Mouse (Mus musculus) monocyte, adult 2 months (primary cell): ENCODE data around the gene Keap1.
A peak's percentile ranks its signal among the peaks of the same experiment; 100 is the strongest.
"Not testable (repeated sequence)": the region's sequence is repeated elsewhere in the genome, so short reads cannot be mapped to it uniquely, and the experiment has no call there.

ENCODE experiments used
- DNase-seq, 2 experiments: peaks; one replicate each; pipeline ENCODE4 v3.0.0; 2022; ENCODE audit warnings: low spot score in 2 of 2, low read depth in 1 of 2

The Keap1 gene

GRCm38 (mm10) chr9:21198960-21199359, 40.2 kb downstream of the Keap1 start:
- DNase-seq: no peak

- no peak for DNase-seq
Measured at GRCm38 (mm10) chr9:21197981-21198380, 41.2 kb downstream of the Keap1 start.

- no peak for DNase-seq
Measured at GRCm38 (mm10) chr9:21196521-21197433, 42.4 kb downstream of the Keap1 start.

GRCm38 (mm10) chr9:21195736-21196505, 43.2 kb downstream of the Keap1 start:
- not testable (repeated sequence) for DNase-seq

- DNase-seq: peak in 1 of 2 experiments; percentile 29
Measured at GRCm38 (mm10) chr9:21194787-21195493, 44.2 kb downstream of the Keap1 start.

- DNase-seq: no peak
Measured at GRCm38 (mm10) chr9:21193786-21194185, 45.4 kb downstream of the Keap1 start.

GRCm38 (mm10) chr9:21190670-21191069, 48.5 kb downstream of the Keap1 start:
- DNase-seq: no peak

GRCm38 (mm10) chr9:21189905-21190304, 49.3 kb downstream of the Keap1 start:
- no peak for DNase-seq

- DNase-seq: no peak
Measured at GRCm38 (mm10) chr9:21185436-21185835, 53.7 kb downstream of the Keap1 start.

GRCm38 (mm10) chr9:21184733-21185132, 54.4 kb downstream of the Keap1 start:
- DNase-seq: no peak

GRCm38 (mm10) chr9:21183905-21184413, 55.2 kb downstream of the Keap1 start:
- peak in 1 of 2 experiments; percentile 44 for DNase-seq

- DNase-seq: no peak
Measured at GRCm38 (mm10) chr9:21183421-21183820, 55.7 kb downstream of the Keap1 start.

- no peak for DNase-seq
Measured at GRCm38 (mm10) chr9:21181421-21182220, 57.5 kb downstream of the Keap1 start.

GRCm38 (mm10) chr9:21180841-21181240, 58.3 kb downstream of the Keap1 start:
- DNase-seq: no peak

GRCm38 (mm10) chr9:21180402-21180801, 58.8 kb downstream of the Keap1 start:
- no peak for DNase-seq
